Mouse (Mus musculus) stomach, postnatal 0 days (tissue): ENCODE measurements at regions not wholly inside any gene's neighbourhood (a gene's known extent, or its start where the extent isn't known, plus 50 kb on each side); places are given as distances from the start of the nearest gene placed in this dataset.

Source experiments
- CTCF ChIP-seq: IDR thresholded peaks from 2 replicates; pipeline ENCODE4 v1.5.1; 2016; ENCODE audit warnings: antibody characterized with exemption, low read depth, mild to moderate bottlenecking, moderate library complexity
- EP300 ChIP-seq: optimal IDR thresholded peaks from 2 replicates; pipeline ENCODE3; 2016; ENCODE audit warnings: antibody characterized with exemption

- TF ChIP-seq CTCF, result no peak
- TF ChIP-seq EP300, result no peak
Observed at GRCm38 (mm10) chr10:21712828-21713227, 119.9 kb downstream of the 1700020N01Rik start.
